Mouse (Mus musculus) embryonic facial prominence, embryonic 10.5 days (tissue): ENCODE results near the gene Zfp526. TPM values are rescaled to one million over a fixed set of nuclear protein-coding genes. Genes with fewer than 3 reads are reported as not detected.
A peak's percentile ranks its signal among the peaks of the same experiment; 100 is the strongest.

ENCODE experiments used
- DNase-seq: peaks from one replicate; pipeline ENCODE4 v3.0.0-alpha.2; 2017; ENCODE audit warnings: low spot score
- H3K27ac ChIP-seq: fragments of 300-500 bp; sonication (generic); replicated peaks from 2 replicates; pipeline ENCODE4 v1.5.1; 2016; ENCODE audit warnings: mild to moderate bottlenecking
- H3K27me3 ChIP-seq: fragments of 300-500 bp; sonication (generic); replicated peaks from 2 replicates; pipeline ENCODE4 v1.6.1; 2016; ENCODE audit warnings: low read depth, mild to moderate bottlenecking; ENCODE audit not compliant: poor library complexity, severe bottlenecking
- H3K36me3 ChIP-seq: fragments of 300-500 bp; sonication (generic); replicated peaks from 2 replicates; pipeline ENCODE4 v1.6.1; 2016; ENCODE audit warnings: mild to moderate bottlenecking, moderate library complexity
- H3K4me1 ChIP-seq: fragments of 300-500 bp; sonication (generic); 2 replicates; pipeline ENCODE4 v1.6.1; 2016
- H3K4me3 ChIP-seq: fragments of 300-500 bp; sonication (generic); 2 replicates; pipeline ENCODE4 v1.5.1; 2016; ENCODE audit warnings: mild to moderate bottlenecking, moderate library complexity
- H3K9me3 ChIP-seq: fragments of 300-500 bp; sonication (generic); 2 replicates; pipeline ENCODE4 v1.6.1; 2016; ENCODE audit warnings: mild to moderate bottlenecking
- WGBS: fragments of 180-500 bp; shearing (Covaris S2); methylation state at CpG from one replicate; pipeline ENCODE4 v1.1.7; 2016; 5-methylcytosine and 5-hydroxymethylcytosine counted together
- polyA plus RNA-seq: library from polyadenylated mRNA; unstranded; fragments of >200 nt; fragmentation: Nextera tagmentation; extraction: Ambion mirVana; gene quantifications from 2 replicates; pipeline ENCODE4 v1.2.1, GENCODE M21; 2016

Gene Zfp526
- polyA plus RNA-seq = 2.7 and 3.3 TPM in 2 replicates

- Histone ChIP-seq H3K9me3 (no peaks in the 10 kb centered on the region), H3K4me1 (peaks cover 47% of the 10 kb centered on the region), H3K4me3 (peak within 1 kb of the TSS; percentile 67), H3K27me3 (no peaks in the 10 kb centered on the region), H3K27ac (peak within 1 kb of the TSS; percentile 93), H3K36me3 (peaks cover 37% of the 10 kb centered on the region)
- WGBS = under 1% methylated on average over 45 of the region's 45 CpGs
- DNase-seq = peak; percentile 99
These were observed at the start of gene Zfp526 for GRCm38 (mm10) chr7:25221102-25221883. Gene Zfp526, plus strand, starts transcription at chr7:25221425.

GRCm38 (mm10) chr7:25172669-25173068, 48.6 kb upstream of the Zfp526 start:
- Histone ChIP-seq H3K4me1 (peaks cover 36% of the 10 kb centered on the region), H3K4me3 (no peak overlapping the region), H3K27me3 (peaks cover 61% of the 10 kb centered on the region), H3K36me3 (no peaks in the 10 kb centered on the region), H3K9me3 (no peaks in the 10 kb centered on the region), H3K27ac (no peak overlapping the region; the same call in 1 of the 2 replicates)
- 27% methylated on average over 5 of the region's 5 CpGs for whole genome bisulfite sequencing
- DNase-seq = peak; percentile 38

GRCm38 (mm10) chr7:25174343-25174742, 46.9 kb upstream of the Zfp526 start:
- WGBS = 57% methylated on average over 11 of the region's 11 CpGs
- Histone ChIP-seq H3K4me3 (no peak overlapping the region), H3K27me3 (peaks cover 70% of the 10 kb centered on the region), H3K36me3 (no peaks in the 10 kb centered on the region), H3K4me1 (peaks cover 52% of the 10 kb centered on the region), H3K9me3 (no peaks in the 10 kb centered on the region), H3K27ac (no peak overlapping the region)
- DNase-seq = no peak

GRCm38 (mm10) chr7:25178317-25178716, 42.9 kb upstream of the Zfp526 start:
- no peak for DNase-seq
- Histone ChIP-seq H3K27me3 (peaks cover 90% of the 10 kb centered on the region), H3K4me1 (peaks cover 58% of the 10 kb centered on the region), H3K4me3 (peak overlapping the region; percentile 69), H3K27ac (peak overlapping the region; percentile 19; the same call in 1 of the 2 replicates), H3K36me3 (no peaks in the 10 kb centered on the region), H3K9me3 (no peaks in the 10 kb centered on the region)
- WGBS = 1% methylated on average over 17 of the region's 17 CpGs

- Histone ChIP-seq H3K4me3 (peak overlapping the region; percentile 69), H3K27ac (peak overlapping the region; percentile 80), H3K9me3 (no peaks in the 10 kb centered on the region), H3K4me1 (peaks cover 51% of the 10 kb centered on the region), H3K27me3 (peaks cover 95% of the 10 kb centered on the region), H3K36me3 (no peaks in the 10 kb centered on the region)
- WGBS = under 1% methylated on average over 56 of the region's 56 CpGs
- DNase-seq = peak; percentile 43
These were observed 42.2 kb upstream of the Zfp526 start for GRCm38 (mm10) chr7:25178787-25179605.

GRCm38 (mm10) chr7:25179606-25180161, 41.5 kb upstream of the Zfp526 start, which contains the start of gene Pou2f2:
Gene Pou2f2, minus strand, starts transcription at chr7:25179726.
- H3K27me3 ChIP-seq = peaks cover 96% of the 10 kb centered on the region

GRCm38 (mm10) chr7:25180512-25180911, 40.7 kb upstream of the Zfp526 start:
- WGBS = 4% methylated on average over 6 of the region's 6 CpGs
- no peak for DNase-seq
- H3K27ac ChIP-seq = no peak overlapping the region
- H3K36me3 ChIP-seq = no peaks in the 10 kb centered on the region
- peaks cover 42% of the 10 kb centered on the region for H3K4me1 ChIP-seq
- peaks cover 100% of the 10 kb centered on the region for H3K27me3 ChIP-seq
- peak overlapping the region; percentile 69 for H3K4me3 ChIP-seq
- H3K9me3 ChIP-seq = no peaks in the 10 kb centered on the region

More at GRCm38 (mm10) chr7:25179606-25180161, 41.5 kb upstream of the Zfp526 start, which contains the start of gene Pou2f2:
- Histone ChIP-seq H3K9me3 (no peaks in the 10 kb centered on the region), H3K4me1 (peaks cover 45% of the 10 kb centered on the region), H3K27ac (peak within 1 kb of the TSS; percentile 80), H3K4me3 (peak within 1 kb of the TSS; percentile 69), H3K36me3 (no peaks in the 10 kb centered on the region)
- WGBS = 1% methylated on average over 50 of the region's 56 CpGs
- DNase-seq = peak; percentile 91

GRCm38 (mm10) chr7:25181331-25181790, 39.9 kb upstream of the Zfp526 start:
- H3K4me1 ChIP-seq = peaks cover 42% of the 10 kb centered on the region
- no peak overlapping the region for H3K27ac ChIP-seq
- under 1% methylated on average over 15 of the region's 15 CpGs for WGBS
- DNase-seq = peak; percentile 74
- H3K9me3 ChIP-seq = no peaks in the 10 kb centered on the region
- H3K4me3 ChIP-seq = peak overlapping the region; percentile 36
- H3K36me3 ChIP-seq = no peaks in the 10 kb centered on the region
- H3K27me3 ChIP-seq = peaks cover 95% of the 10 kb centered on the region

- peaks cover 90% of the 10 kb centered on the region for H3K27me3 ChIP-seq
- H3K4me3 ChIP-seq = peak overlapping the region; percentile 36
- no peak overlapping the region for H3K27ac ChIP-seq
- no peak for DNase-seq
- H3K4me1 ChIP-seq = peaks cover 42% of the 10 kb centered on the region
- H3K36me3 ChIP-seq = no peaks in the 10 kb centered on the region
- no peaks in the 10 kb centered on the region for H3K9me3 ChIP-seq
- WGBS = 5% methylated on average over 21 of the region's 21 CpGs
These were observed 39.4 kb upstream of the Zfp526 start for GRCm38 (mm10) chr7:25181814-25182213.

GRCm38 (mm10) chr7:25184091-25184490, 37.1 kb upstream of the Zfp526 start:
- Histone ChIP-seq H3K4me3 (no peak overlapping the region), H3K9me3 (no peaks in the 10 kb centered on the region), H3K27ac (no peak overlapping the region), H3K36me3 (no peaks in the 10 kb centered on the region), H3K4me1 (peaks cover 31% of the 10 kb centered on the region), H3K27me3 (peaks cover 68% of the 10 kb centered on the region)
- WGBS = 84% methylated on average over 6 of the region's 6 CpGs
- DNase-seq = no peak

- peaks cover 29% of the 10 kb centered on the region for H3K27me3 ChIP-seq
- WGBS = 28% methylated on average over 21 of the region's 21 CpGs
- no peak overlapping the region for H3K27ac ChIP-seq
- H3K9me3 ChIP-seq = no peaks in the 10 kb centered on the region
- peaks cover 3% of the 10 kb centered on the region; the same call in 1 of the 2 replicates for H3K4me1 ChIP-seq
- no peak overlapping the region for H3K4me3 ChIP-seq
- H3K36me3 ChIP-seq = no peaks in the 10 kb centered on the region
- peak; percentile 92 for DNase-seq
These were observed 33.3 kb upstream of the Zfp526 start for GRCm38 (mm10) chr7:25187662-25188650.
